Mouse (Mus musculus): ENCODE results near the gene Eya3.

- TF ChIP-seq CTCF (IDR thresholded peaks at IDR 0.05; ENCODE audit: low read depth, low read length) (no peak), POLR2A (IDR thresholded peaks at IDR 0.05; ENCODE audit: borderline replicate concordance, low read depth, low read length) (no peak)
These were observed 79.5 kb downstream of the Eya3 start for GRCm38 (mm10) chr4:132718251-132718650.

Data from bone marrow macrophage, adult 2 months (primary cell).